Mouse (Mus musculus): ENCODE data around the gene Cnpy1.

Cnpy1 gene

DNA sequence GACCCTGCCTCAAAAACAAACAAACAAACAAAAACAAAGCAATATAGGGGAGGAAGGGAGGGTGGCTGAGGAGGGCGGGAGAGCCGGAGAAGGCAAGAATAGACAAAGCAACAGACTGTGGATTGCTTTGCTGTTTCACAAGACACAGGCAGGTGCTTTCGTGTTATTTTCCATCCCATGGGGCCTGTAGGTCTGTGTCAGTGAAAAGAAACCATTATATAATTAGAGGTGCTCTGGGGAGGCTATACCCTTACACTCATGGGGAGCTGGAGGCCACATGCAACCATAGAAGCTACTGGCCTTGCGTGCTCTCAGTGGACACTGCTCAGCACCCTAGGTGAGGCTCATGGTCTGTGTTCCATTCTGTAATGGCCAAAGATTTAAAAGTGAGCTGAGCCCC lies 6.7 kb upstream of the Cnpy1 start:
- TF ChIP-seq CTCF (conservative IDR thresholded peaks at IDR 0.05; ENCODE audit: low read length) (no peak), POU5F1 (IDR thresholded peaks at IDR 0.05; ENCODE audit: borderline replicate concordance, low read length) (no peak), NANOG (IDR thresholded peaks at IDR 0.05; ENCODE audit: borderline replicate concordance, low read length) (no peak)
- H3K27me3 ChIP-seq (ENCODE audit: insufficient read depth, low read length), result peaks cover 20% of the 10 kb centered on the region
- H3K4me3 ChIP-seq (replicated peaks; ENCODE audit: low read length), result no peak overlapping the region
- H3K36me3 ChIP-seq (ENCODE audit: insufficient read depth, low read length), result no peaks in the 10 kb centered on the region
- H3K4me1 ChIP-seq (replicated peaks; ENCODE audit: low read depth, low read length), result peaks cover 4% of the 10 kb centered on the region; the same call in 1 of the 2 replicates
- no peaks in the 10 kb centered on the region for H3K9me3 ChIP-seq (ENCODE audit: low read length)

DNA sequence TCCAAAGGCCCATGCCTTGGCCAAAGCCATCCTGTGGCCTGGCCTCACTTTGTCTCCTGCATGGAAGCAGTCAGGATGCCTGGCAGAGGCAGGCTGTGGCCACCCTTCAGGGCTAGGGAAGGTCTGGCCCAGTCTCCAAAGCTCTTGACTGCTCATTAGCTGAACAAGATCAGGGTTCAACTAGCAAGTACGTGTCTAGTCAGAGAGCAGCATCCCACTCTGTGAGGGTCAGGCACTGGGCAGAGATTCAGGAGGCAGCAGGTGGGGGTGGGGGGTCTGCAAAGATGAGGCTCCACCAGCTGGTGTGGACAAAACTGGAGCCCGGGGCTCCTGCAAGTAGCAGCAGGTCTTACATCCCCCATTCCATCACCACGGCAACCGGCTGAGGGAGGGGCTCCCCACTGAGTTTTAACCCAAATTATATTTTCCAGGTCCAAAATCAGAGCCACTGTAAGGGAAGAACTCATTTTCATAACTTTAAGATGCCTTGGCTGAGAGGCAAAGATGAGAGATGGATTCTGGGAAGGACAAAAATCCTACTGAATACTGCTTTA lies 5.7 kb upstream of the Cnpy1 start:
- H3K9me3 ChIP-seq (ENCODE audit: low read length), result no peaks in the 10 kb centered on the region
- TF ChIP-seq NANOG (IDR thresholded peaks at IDR 0.05; ENCODE audit: borderline replicate concordance, low read length) (no peak), POU5F1 (IDR thresholded peaks at IDR 0.05; ENCODE audit: borderline replicate concordance, low read length) (no peak), CTCF (conservative IDR thresholded peaks at IDR 0.05; ENCODE audit: low read length) (no peak)
- peaks cover 30% of the 10 kb centered on the region for H3K27me3 ChIP-seq (ENCODE audit: insufficient read depth, low read length)
- H3K4me1 ChIP-seq (replicated peaks; ENCODE audit: low read depth, low read length), result peaks cover 4% of the 10 kb centered on the region; the same call in 1 of the 2 replicates
- no peak overlapping the region for H3K4me3 ChIP-seq (replicated peaks; ENCODE audit: low read length)
- H3K36me3 ChIP-seq (ENCODE audit: insufficient read depth, low read length), result no peaks in the 10 kb centered on the region

DNA sequence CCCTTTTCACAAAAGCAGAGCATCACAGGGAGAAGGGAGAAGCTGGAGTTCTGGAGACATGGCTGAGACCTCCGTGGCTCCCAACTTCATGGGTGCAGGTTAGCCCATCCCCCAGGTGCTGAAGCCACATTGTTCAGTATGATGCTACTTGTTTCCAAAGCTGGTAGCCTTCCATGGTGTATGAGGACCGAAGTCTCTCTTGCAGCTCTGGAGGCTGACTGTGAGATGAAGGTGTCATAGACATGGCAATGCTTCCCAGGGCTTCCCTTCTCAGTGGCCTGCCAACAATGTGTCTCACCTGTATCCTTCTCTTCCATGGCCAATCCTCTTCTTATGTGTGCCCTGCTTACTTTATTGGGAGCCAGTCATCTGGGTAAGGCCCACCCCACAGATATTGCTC lies 4.9 kb upstream of the Cnpy1 start:
- Histone ChIP-seq H3K27me3 (ENCODE audit: insufficient read depth, low read length) (peaks cover 32% of the 10 kb centered on the region), H3K36me3 (ENCODE audit: insufficient read depth, low read length) (no peaks in the 10 kb centered on the region), H3K4me3 (replicated peaks; ENCODE audit: low read length) (no peak overlapping the region), H3K9me3 (ENCODE audit: low read length) (no peaks in the 10 kb centered on the region), H3K4me1 (replicated peaks; ENCODE audit: low read depth, low read length) (peaks cover 6% of the 10 kb centered on the region; the same call in 1 of the 2 replicates)
- TF ChIP-seq NANOG (IDR thresholded peaks at IDR 0.05; ENCODE audit: borderline replicate concordance, low read length) (no peak), POU5F1 (IDR thresholded peaks at IDR 0.05; ENCODE audit: borderline replicate concordance, low read length) (no peak), CTCF (conservative IDR thresholded peaks at IDR 0.05; ENCODE audit: low read length) (no peak)

DNA sequence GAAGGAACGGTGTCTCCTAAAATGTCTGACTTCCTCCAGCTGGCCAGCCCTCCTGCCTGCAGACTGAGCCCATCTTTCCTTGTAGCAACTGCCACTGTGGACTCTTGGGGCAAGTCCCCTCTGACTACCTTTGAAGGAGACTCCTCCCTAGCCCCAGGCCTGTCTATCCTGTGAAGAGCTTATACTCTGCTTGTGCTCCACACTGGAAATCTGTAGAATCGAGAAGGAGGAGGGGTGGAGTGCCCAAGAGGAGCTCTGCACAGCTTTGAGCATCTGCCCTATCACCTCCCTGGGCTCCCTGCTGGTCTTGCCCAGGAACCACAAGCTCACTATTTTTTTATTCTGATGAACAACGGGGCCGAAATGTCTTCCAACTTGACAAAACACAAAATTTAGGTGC lies 485 bp downstream of the Cnpy1 start:
- H3K4me3 ChIP-seq (replicated peaks; ENCODE audit: low read length), result no peak overlapping the region
- H3K9me3 ChIP-seq (ENCODE audit: low read length), result no peaks in the 10 kb centered on the region
- no peak for TF ChIP-seq NANOG (IDR thresholded peaks at IDR 0.05; ENCODE audit: borderline replicate concordance, low read length)
- TF ChIP-seq CTCF (conservative IDR thresholded peaks at IDR 0.05; ENCODE audit: low read length), result no peak
- TF ChIP-seq POU5F1 (IDR thresholded peaks at IDR 0.05; ENCODE audit: borderline replicate concordance, low read length), result no peak
- H3K36me3 ChIP-seq (ENCODE audit: insufficient read depth, low read length), result no peaks in the 10 kb centered on the region
- peaks cover 9% of the 10 kb centered on the region; the same call in 1 of the 2 replicates for H3K4me1 ChIP-seq (replicated peaks; ENCODE audit: low read depth, low read length)
- H3K27me3 ChIP-seq (ENCODE audit: insufficient read depth, low read length), result peaks cover 50% of the 10 kb centered on the region

DNA sequence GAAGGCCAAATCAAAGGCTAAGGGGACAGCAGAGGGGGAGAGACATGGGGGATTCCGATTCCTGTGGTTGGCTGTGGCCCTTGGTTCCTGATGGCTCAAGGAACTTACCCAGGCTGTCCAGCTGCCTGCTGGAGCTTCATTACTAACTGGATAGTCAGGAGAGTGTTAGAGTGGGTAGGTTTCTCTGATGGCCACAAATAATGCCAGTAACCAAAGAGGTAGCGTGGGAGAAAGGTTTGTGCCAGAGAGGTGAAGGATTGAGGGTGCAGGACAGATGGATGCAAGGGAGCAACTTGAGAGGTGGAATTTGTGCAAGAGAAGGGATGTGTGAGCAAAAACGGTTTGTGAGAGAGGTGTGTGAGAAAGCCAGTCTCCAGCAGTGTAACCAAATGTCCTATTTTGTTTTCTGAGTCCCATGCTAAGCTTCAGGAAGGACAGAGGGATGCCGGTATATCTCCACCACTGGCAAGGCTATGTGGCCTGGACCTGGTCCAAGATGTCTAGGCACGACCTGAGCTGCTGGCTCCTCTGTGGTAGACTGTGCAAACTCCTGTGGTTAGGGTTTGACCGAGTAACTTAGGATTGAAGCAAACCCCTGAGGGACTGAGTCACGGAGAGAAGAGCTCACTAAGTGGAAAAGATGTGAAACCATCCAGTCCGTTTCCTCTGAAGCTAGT lies 2.0 kb downstream of the Cnpy1 start:
- H3K27me3 ChIP-seq (ENCODE audit: insufficient read depth, low read length), result peaks cover 45% of the 10 kb centered on the region
- H3K4me1 ChIP-seq (replicated peaks; ENCODE audit: low read depth, low read length), result peaks cover 9% of the 10 kb centered on the region; the same call in 1 of the 2 replicates

DNA sequence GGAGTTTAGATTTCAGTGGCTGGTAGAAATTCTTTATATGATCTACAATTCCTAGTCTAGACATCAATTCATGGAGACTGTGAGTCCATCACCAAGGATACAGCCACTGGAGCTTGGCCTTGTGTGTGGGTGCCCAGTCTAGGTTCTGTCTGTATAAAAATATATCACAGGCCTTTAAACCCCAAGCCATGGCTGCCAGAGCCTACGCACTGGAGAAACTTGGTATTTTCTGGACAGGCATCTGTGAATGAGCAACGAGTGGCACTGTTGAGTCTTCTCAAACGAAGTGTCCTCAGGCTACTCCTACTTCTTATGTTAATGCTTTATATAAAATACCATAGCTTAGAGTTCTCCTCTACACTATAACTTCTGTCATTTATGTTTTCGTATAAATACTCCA lies 4.2 kb downstream of the Cnpy1 start:
- Histone ChIP-seq H3K4me3 (replicated peaks; ENCODE audit: low read length) (no peak overlapping the region), H3K27me3 (ENCODE audit: insufficient read depth, low read length) (peaks cover 24% of the 10 kb centered on the region), H3K9me3 (ENCODE audit: low read length) (no peaks in the 10 kb centered on the region), H3K4me1 (replicated peaks; ENCODE audit: low read depth, low read length) (peaks cover 24% of the 10 kb centered on the region), H3K36me3 (ENCODE audit: insufficient read depth, low read length) (no peaks in the 10 kb centered on the region)
- TF ChIP-seq NANOG (IDR thresholded peaks at IDR 0.05; ENCODE audit: borderline replicate concordance, low read length) (no peak), POU5F1 (IDR thresholded peaks at IDR 0.05; ENCODE audit: borderline replicate concordance, low read length) (no peak), CTCF (conservative IDR thresholded peaks at IDR 0.05; ENCODE audit: low read length) (no peak)

More for the DNA sequence above, 2.0 kb downstream of the Cnpy1 start:
- Histone ChIP-seq H3K4me3 (replicated peaks; ENCODE audit: low read length) (no peak overlapping the region), H3K9me3 (ENCODE audit: low read length) (no peaks in the 10 kb centered on the region), H3K36me3 (ENCODE audit: insufficient read depth, low read length) (no peaks in the 10 kb centered on the region)
- TF ChIP-seq NANOG (IDR thresholded peaks at IDR 0.05; ENCODE audit: borderline replicate concordance, low read length) (no peak), POU5F1 (IDR thresholded peaks at IDR 0.05; ENCODE audit: borderline replicate concordance, low read length) (no peak), CTCF (conservative IDR thresholded peaks at IDR 0.05; ENCODE audit: low read length) (no peak)

DNA sequence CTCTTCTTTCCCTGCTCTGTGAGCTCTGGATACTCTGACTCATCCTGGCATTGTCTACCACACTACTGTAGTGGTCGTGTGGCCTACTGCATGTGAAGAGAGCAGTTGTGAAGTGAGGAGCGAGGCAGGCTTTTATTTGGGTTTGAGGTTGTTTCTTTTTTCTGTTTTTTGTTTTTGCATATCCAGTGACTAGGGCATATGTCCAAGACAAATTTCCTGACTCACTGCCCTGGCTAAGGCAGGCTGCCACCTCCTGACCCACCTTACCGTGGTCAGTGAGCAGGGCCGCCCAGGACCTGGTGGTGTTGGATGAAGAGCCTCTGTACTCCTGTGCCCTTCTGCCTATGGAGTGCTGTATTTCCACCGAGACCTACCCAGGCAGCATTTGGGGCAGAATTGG lies 5.8 kb downstream of the Cnpy1 start:
- no peak for TF ChIP-seq CTCF (conservative IDR thresholded peaks at IDR 0.05; ENCODE audit: low read length)
- no peak for TF ChIP-seq NANOG (IDR thresholded peaks at IDR 0.05; ENCODE audit: borderline replicate concordance, low read length)
- no peak for TF ChIP-seq POU5F1 (IDR thresholded peaks at IDR 0.05; ENCODE audit: borderline replicate concordance, low read length)
- no peaks in the 10 kb centered on the region for H3K36me3 ChIP-seq (ENCODE audit: insufficient read depth, low read length)
- peaks cover 21% of the 10 kb centered on the region for H3K27me3 ChIP-seq (ENCODE audit: insufficient read depth, low read length)
- no peaks in the 10 kb centered on the region for H3K9me3 ChIP-seq (ENCODE audit: low read length)
- peaks cover 28% of the 10 kb centered on the region for H3K4me1 ChIP-seq (replicated peaks; ENCODE audit: low read depth, low read length)
- no peak overlapping the region for H3K4me3 ChIP-seq (replicated peaks; ENCODE audit: low read length)

DNA sequence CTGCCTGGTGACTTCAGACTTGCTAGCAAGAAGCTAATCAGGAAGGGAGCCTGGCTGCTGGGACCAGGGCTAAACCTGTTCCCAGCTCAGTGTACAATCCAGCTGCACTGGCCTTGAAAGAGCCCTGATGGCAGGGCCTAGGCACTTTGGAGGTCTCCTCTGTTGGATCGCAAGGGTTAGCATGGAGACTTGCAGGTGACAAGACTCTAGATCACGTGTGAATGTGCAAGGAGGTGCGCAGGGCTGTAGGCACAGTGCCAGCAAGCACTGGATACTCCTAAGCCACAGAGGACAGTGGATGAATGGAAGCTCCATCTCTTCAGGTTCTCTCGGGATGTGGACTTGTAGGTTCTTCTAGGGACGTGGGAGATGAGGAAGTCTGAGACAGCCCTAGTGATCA lies 6.7 kb downstream of the Cnpy1 start:
- peaks cover 12% of the 10 kb centered on the region for H3K27me3 ChIP-seq (ENCODE audit: insufficient read depth, low read length)
- no peaks in the 10 kb centered on the region for H3K36me3 ChIP-seq (ENCODE audit: insufficient read depth, low read length)
- H3K4me3 ChIP-seq (replicated peaks; ENCODE audit: low read length), result no peak overlapping the region
- TF ChIP-seq CTCF (conservative IDR thresholded peaks at IDR 0.05; ENCODE audit: low read length) (no peak), POU5F1 (IDR thresholded peaks at IDR 0.05; ENCODE audit: borderline replicate concordance, low read length) (no peak), NANOG (IDR thresholded peaks at IDR 0.05; ENCODE audit: borderline replicate concordance, low read length) (no peak)
- peaks cover 30% of the 10 kb centered on the region for H3K4me1 ChIP-seq (replicated peaks; ENCODE audit: low read depth, low read length)
- no peaks in the 10 kb centered on the region for H3K9me3 ChIP-seq (ENCODE audit: low read length)
